Mouse (Mus musculus): ENCODE measurements around the gene Tspan18. TPM values are rescaled to one million over a fixed set of nuclear protein-coding genes. Genes with fewer than 3 reads are reported as not detected.

Tspan18 gene
- polyA plus RNA-seq, 1 experiment from 2014 or later = 20.7 TPM

GRCm38 (mm10) chr2:93243439-93244089, 90.7 kb downstream of the Tspan18 start:
- no peaks in the 10 kb centered on the region for H3K9me3 ChIP-seq
- WGBS = 70% methylated on average over 11 of the region's 11 CpGs
- DNase-seq (ENCODE audit: low spot score) = no peak
- H3K27ac ChIP-seq (replicated peaks) = no peak overlapping the region
- peaks cover 6% of the 10 kb centered on the region; the same call in 1 of the 2 replicates for H3K4me1 ChIP-seq
- H3K36me3 ChIP-seq (replicated peaks) = no peaks in the 10 kb centered on the region
- H3K27me3 ChIP-seq (replicated peaks; ENCODE audit: low read depth, poor library complexity, severe bottlenecking) = no peaks in the 10 kb centered on the region
- no peak overlapping the region for H3K4me3 ChIP-seq

GRCm38 (mm10) chr2:93242166-93242565, 92.1 kb downstream of the Tspan18 start:
- WGBS = 87% methylated on average over 5 of the region's 5 CpGs
- Histone ChIP-seq H3K4me1 (peaks cover 11% of the 10 kb centered on the region; the same call in 1 of the 2 replicates), H3K4me3 (no peak overlapping the region), H3K9me3 (no peaks in the 10 kb centered on the region), H3K27ac (replicated peaks) (no peak overlapping the region), H3K27me3 (replicated peaks; ENCODE audit: low read depth, poor library complexity, severe bottlenecking) (no peaks in the 10 kb centered on the region), H3K36me3 (replicated peaks) (no peaks in the 10 kb centered on the region)
- DNase-seq (ENCODE audit: low spot score) = no peak

- no peaks in the 10 kb centered on the region for H3K36me3 ChIP-seq (replicated peaks)
- H3K4me1 ChIP-seq = peaks cover 17% of the 10 kb centered on the region; the same call in 1 of the 2 replicates
- H3K27ac ChIP-seq (replicated peaks) = no peak overlapping the region
- H3K27me3 ChIP-seq (replicated peaks; ENCODE audit: low read depth, poor library complexity, severe bottlenecking) = no peaks in the 10 kb centered on the region
- 81% methylated on average over 6 of the region's 6 CpGs for WGBS
- no peaks in the 10 kb centered on the region for H3K9me3 ChIP-seq
- DNase-seq (ENCODE audit: low spot score) = no peak
- no peak overlapping the region for H3K4me3 ChIP-seq
These were observed 95.4 kb downstream of the Tspan18 start for GRCm38 (mm10) chr2:93238864-93239263.

- no peak overlapping the region for H3K27ac ChIP-seq (replicated peaks)
- H3K4me1 ChIP-seq = peaks cover 22% of the 10 kb centered on the region
- H3K4me3 ChIP-seq = no peak overlapping the region
- 79% methylated on average over 1 of the region's 1 CpGs for WGBS
- H3K36me3 ChIP-seq (replicated peaks) = no peaks in the 10 kb centered on the region
- no peak for DNase-seq (ENCODE audit: low spot score)
- no peaks in the 10 kb centered on the region for H3K9me3 ChIP-seq
- no peaks in the 10 kb centered on the region for H3K27me3 ChIP-seq (replicated peaks; ENCODE audit: low read depth, poor library complexity, severe bottlenecking)
These were observed 97.2 kb downstream of the Tspan18 start for GRCm38 (mm10) chr2:93237055-93237454.

- Histone ChIP-seq H3K9me3 (no peaks in the 10 kb centered on the region), H3K27ac (replicated peaks) (no peak overlapping the region), H3K4me1 (peaks cover 41% of the 10 kb centered on the region), H3K27me3 (replicated peaks; ENCODE audit: low read depth, poor library complexity, severe bottlenecking) (no peaks in the 10 kb centered on the region), H3K4me3 (no peak overlapping the region), H3K36me3 (replicated peaks) (no peaks in the 10 kb centered on the region)
- 57% methylated on average over 1 of the region's 1 CpGs for WGBS
- no peak for DNase-seq (ENCODE audit: low spot score)
These were observed 102.2 kb downstream of the Tspan18 start for GRCm38 (mm10) chr2:93232141-93232540.

GRCm38 (mm10) chr2:93228480-93228824, 105.9 kb downstream of the Tspan18 start:
- 6% methylated on average over 5 of the region's 5 CpGs for WGBS
- Histone ChIP-seq H3K4me3 (no peak overlapping the region), H3K27ac (replicated peaks) (peak overlapping the region; percentile 76), H3K4me1 (peaks cover 45% of the 10 kb centered on the region), H3K9me3 (no peaks in the 10 kb centered on the region), H3K27me3 (replicated peaks; ENCODE audit: low read depth, poor library complexity, severe bottlenecking) (no peaks in the 10 kb centered on the region; the same call in 1 of the 2 replicates), H3K36me3 (replicated peaks) (no peaks in the 10 kb centered on the region)
- peak; percentile 32 for DNase-seq (ENCODE audit: low spot score)

GRCm38 (mm10) chr2:93227713-93228479, 106.4 kb downstream of the Tspan18 start:
- Histone ChIP-seq H3K4me3 (no peak overlapping the region), H3K9me3 (no peaks in the 10 kb centered on the region), H3K27me3 (replicated peaks; ENCODE audit: low read depth, poor library complexity, severe bottlenecking) (no peaks in the 10 kb centered on the region; the same call in 1 of the 2 replicates), H3K4me1 (peaks cover 44% of the 10 kb centered on the region), H3K36me3 (replicated peaks) (no peaks in the 10 kb centered on the region), H3K27ac (replicated peaks) (peak overlapping the region; percentile 76)
- peak; percentile 59 for DNase-seq (ENCODE audit: low spot score)
- WGBS = 25% methylated on average over 9 of the region's 9 CpGs

GRCm38 (mm10) chr2:93226606-93227595, 107.4 kb downstream of the Tspan18 start:
- H3K4me3 ChIP-seq = peak overlapping the region; percentile 32; the same call in 1 of the 2 replicates
- WGBS = 11% methylated on average over 20 of the region's 20 CpGs
- peaks cover 35% of the 10 kb centered on the region for H3K4me1 ChIP-seq
- DNase-seq (ENCODE audit: low spot score) = peak; percentile 92
- peaks cover 3% of the 10 kb centered on the region; the same call in 1 of the 2 replicates for H3K36me3 ChIP-seq (replicated peaks)
- peak overlapping the region; percentile 76 for H3K27ac ChIP-seq (replicated peaks)
- no peaks in the 10 kb centered on the region; the same call in 1 of the 2 replicates for H3K27me3 ChIP-seq (replicated peaks; ENCODE audit: low read depth, poor library complexity, severe bottlenecking)
- no peaks in the 10 kb centered on the region for H3K9me3 ChIP-seq

- whole genome bisulfite sequencing = 79% methylated on average over 6 of the region's 6 CpGs
- no peak for DNase-seq (ENCODE audit: low spot score)
- H3K36me3 ChIP-seq (replicated peaks) = peaks cover 21% of the 10 kb centered on the region; the same call in 1 of the 2 replicates
These were observed 110.8 kb downstream of the Tspan18 start for GRCm38 (mm10) chr2:93223463-93223862.

GRCm38 (mm10) chr2:93220447-93220846, 113.9 kb downstream of the Tspan18 start:
- no peak for DNase-seq (ENCODE audit: low spot score)
- Histone ChIP-seq H3K36me3 (replicated peaks) (peaks cover 21% of the 10 kb centered on the region; the same call in 1 of the 2 replicates), H3K4me1 (peaks cover 36% of the 10 kb centered on the region), H3K4me3 (no peak overlapping the region), H3K9me3 (no peaks in the 10 kb centered on the region), H3K27me3 (replicated peaks; ENCODE audit: low read depth, poor library complexity, severe bottlenecking) (peaks cover 16% of the 10 kb centered on the region; the same call in 1 of the 2 replicates), H3K27ac (replicated peaks) (peak overlapping the region; percentile 10; the same call in 1 of the 2 replicates)
- WGBS = 65% methylated on average over 5 of the region's 5 CpGs

More at GRCm38 (mm10) chr2:93223463-93223862, 110.8 kb downstream of the Tspan18 start:
- Histone ChIP-seq H3K27ac (replicated peaks) (no peak overlapping the region), H3K4me1 (peaks cover 35% of the 10 kb centered on the region), H3K4me3 (no peak overlapping the region), H3K27me3 (replicated peaks; ENCODE audit: low read depth, poor library complexity, severe bottlenecking) (peaks cover 3% of the 10 kb centered on the region; the same call in 1 of the 2 replicates), H3K9me3 (no peaks in the 10 kb centered on the region)

- Histone ChIP-seq H3K4me1 (peaks cover 39% of the 10 kb centered on the region), H3K9me3 (no peaks in the 10 kb centered on the region), H3K27ac (replicated peaks) (no peak overlapping the region), H3K4me3 (no peak overlapping the region), H3K27me3 (replicated peaks; ENCODE audit: low read depth, poor library complexity, severe bottlenecking) (peaks cover 16% of the 10 kb centered on the region; the same call in 1 of the 2 replicates), H3K36me3 (replicated peaks) (peaks cover 21% of the 10 kb centered on the region; the same call in 1 of the 2 replicates)
- 94% methylated on average over 3 of the region's 3 CpGs for whole genome bisulfite sequencing
- no peak for DNase-seq (ENCODE audit: low spot score)
These were observed 114.7 kb downstream of the Tspan18 start for GRCm38 (mm10) chr2:93219576-93219975.
